10 mouse cellular contexts compared by ENCODE assay signal in genomic region chr1:90875371-90875770, GRCm38 (mm10). TPM values are rescaled to one million over a fixed set of nuclear protein-coding genes. Genes with fewer than 3 reads are reported as not detected.
"Had no signal": no experiment of that assay in that cellular context is flagged by ENCODE, and none has a peak within 500 bp of the region (broad histone marks: within the 10 kb centered on the region; RNA-seq: fewer than 3 reads in every experiment).

No protein-coding gene starts in this region.

- DNase-seq: kidney, adult 9 months; kidney, postnatal 14 days; kidney, postnatal 4 days; left cerebral cortex, postnatal 4 days; liver, postnatal 0 days; thymus, adult 2 months; thymus, postnatal 14 days; thymus, postnatal 4 days had no signal

RNA-seq across cellular contexts. Expression of gene Col6a3, which starts 31.6 kb away (rescaled TPM):
- total RNA-seq: monocyte, adult 5-6 weeks; neutrophil, adult 5-6 weeks had no signal

RNA-seq across cellular contexts. Expression of gene Mlph, which starts 39.5 kb away (rescaled TPM):
- total RNA-seq: monocyte, adult 5-6 weeks; neutrophil, adult 5-6 weeks had no signal
